Mouse (Mus musculus) midbrain, embryonic 13.5 days (tissue): ENCODE results near the gene Klk1b5. TPM values are rescaled to one million over a fixed set of nuclear protein-coding genes. Genes with fewer than 3 reads are reported as not detected.
"Not testable (repeated sequence)": the region's sequence is repeated elsewhere in the genome, so short reads cannot be mapped to it uniquely, and the experiment has no call there.

ENCODE experiments used
- ATAC-seq: fragments of 200-750 bp; cut with Nextera tagmentation; 2 replicates; pipeline ENCODE4 v1.8.0; 2017; ENCODE audit warnings: mild to moderate bottlenecking, moderate TSS enrichment, moderate library complexity
- H3K27ac ChIP-seq: fragments of 300-500 bp; sonication (generic); 2 replicates; pipeline ENCODE4 v1.5.1; 2015; ENCODE audit warnings: inconsistent platforms, mild to moderate bottlenecking, moderate library complexity
- H3K27me3 ChIP-seq: fragments of 300-500 bp; sonication (generic); 2 replicates; pipeline ENCODE4 v1.6.1; 2015; ENCODE audit warnings: mild to moderate bottlenecking, inconsistent platforms
- H3K36me3 ChIP-seq: fragments of 300-500 bp; sonication (generic); 2 replicates; pipeline ENCODE4 v1.6.1; 2015; ENCODE audit warnings: mild to moderate bottlenecking, inconsistent platforms
- H3K4me1 ChIP-seq: fragments of 300-500 bp; sonication (generic); replicated peaks from 2 replicates; pipeline ENCODE4 v1.6.1; 2015; ENCODE audit warnings: inconsistent platforms
- H3K4me2 ChIP-seq: fragments of 300-500 bp; sonication (generic); replicated peaks from 2 replicates; pipeline ENCODE4 v1.6.1; 2015; ENCODE audit warnings: moderate library complexity, mild to moderate bottlenecking, inconsistent platforms
- H3K4me3 ChIP-seq: fragments of 300-500 bp; sonication (generic); replicated peaks from 2 replicates; pipeline ENCODE4 v1.5.1; 2015; ENCODE audit warnings: mild to moderate bottlenecking, inconsistent platforms
- H3K9ac ChIP-seq: fragments of 300-500 bp; sonication (generic); replicated peaks from 2 replicates; pipeline ENCODE4 v1.6.1; 2015; ENCODE audit warnings: mild to moderate bottlenecking, inconsistent platforms
- H3K9me3 ChIP-seq: fragments of 300-500 bp; sonication (generic); 2 replicates; pipeline ENCODE4 v1.6.1; 2016; ENCODE audit warnings: mild to moderate bottlenecking, inconsistent platforms
- WGBS: fragments of 180-500 bp; shearing (Covaris S2); methylation state at CpG from one replicate; pipeline ENCODE4 v1.1.7; 2015; 5-methylcytosine and 5-hydroxymethylcytosine counted together
- polyA plus RNA-seq: library from polyadenylated mRNA; unstranded; fragments of >200 nt; fragmentation: Nextera tagmentation; extraction: Ambion mirVana; gene quantifications from 2 replicates; pipeline ENCODE4 v1.2.1, GENCODE M21; 2015

The Klk1b5 gene
- polyA plus RNA-seq, 1 experiment from 2014 or later: not detected

DNA sequence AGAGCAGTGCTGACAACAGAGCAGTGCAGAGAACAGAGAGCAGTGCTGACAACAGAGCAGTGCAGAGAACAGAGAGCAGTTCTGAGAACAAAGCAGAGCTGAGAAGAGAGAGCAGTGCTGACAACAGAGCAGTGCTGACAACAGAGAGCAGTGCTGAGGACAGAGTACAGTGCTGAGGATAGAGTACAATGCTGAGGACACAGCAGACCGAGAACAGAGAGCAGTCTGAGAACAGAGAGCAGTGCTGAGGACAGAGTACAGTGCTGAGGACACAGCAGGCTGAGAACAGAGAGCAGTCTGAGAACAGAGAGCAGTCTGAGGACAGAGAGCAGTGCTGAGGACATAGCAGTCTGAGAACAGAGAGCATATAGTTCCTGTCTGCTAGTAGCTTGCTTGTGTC is 25.0 kb downstream of the Klk1b5 start:
- Histone ChIP-seq H3K4me3 (no peak overlapping the region), H3K4me2 (no peak overlapping the region), H3K9ac (no peak overlapping the region), H3K36me3 (no peaks in the 10 kb centered on the region), H3K27me3 (no peaks in the 10 kb centered on the region), H3K27ac (no peak overlapping the region), H3K4me1 (peaks cover 7% of the 10 kb centered on the region), H3K9me3 (no peaks in the 10 kb centered on the region)
- no peak for ATAC-seq
- whole genome bisulfite sequencing: 79% methylated on average over 1 of the region's 1 CpGs

DNA sequence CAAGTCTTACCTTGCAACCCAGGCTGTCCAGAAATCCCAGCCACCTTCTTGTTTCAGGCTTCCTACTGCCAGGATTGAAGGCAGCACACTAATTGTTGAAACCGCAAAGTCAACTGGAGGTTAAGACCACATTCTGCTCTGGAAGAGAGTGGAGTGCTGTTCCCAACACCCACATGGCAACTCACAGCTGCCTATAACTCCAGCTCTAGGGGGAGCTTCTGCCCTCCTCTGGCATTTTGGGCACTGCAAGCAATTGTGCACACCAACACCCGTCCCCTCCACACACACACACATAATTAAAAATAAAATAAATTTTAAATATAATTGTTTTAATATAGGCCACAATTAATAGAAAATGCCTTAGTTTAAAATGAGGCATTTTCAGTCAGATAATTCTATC is 25.4 kb downstream of the Klk1b5 start:
- Histone ChIP-seq H3K36me3 (no peaks in the 10 kb centered on the region), H3K9ac (no peak overlapping the region), H3K27me3 (no peaks in the 10 kb centered on the region), H3K27ac (no peak overlapping the region), H3K4me2 (no peak overlapping the region), H3K4me3 (no peak overlapping the region), H3K4me1 (peaks cover 9% of the 10 kb centered on the region), H3K9me3 (no peaks in the 10 kb centered on the region)
- 72% methylated on average over 2 of the region's 2 CpGs for WGBS
- ATAC-seq: no peak

DNA sequence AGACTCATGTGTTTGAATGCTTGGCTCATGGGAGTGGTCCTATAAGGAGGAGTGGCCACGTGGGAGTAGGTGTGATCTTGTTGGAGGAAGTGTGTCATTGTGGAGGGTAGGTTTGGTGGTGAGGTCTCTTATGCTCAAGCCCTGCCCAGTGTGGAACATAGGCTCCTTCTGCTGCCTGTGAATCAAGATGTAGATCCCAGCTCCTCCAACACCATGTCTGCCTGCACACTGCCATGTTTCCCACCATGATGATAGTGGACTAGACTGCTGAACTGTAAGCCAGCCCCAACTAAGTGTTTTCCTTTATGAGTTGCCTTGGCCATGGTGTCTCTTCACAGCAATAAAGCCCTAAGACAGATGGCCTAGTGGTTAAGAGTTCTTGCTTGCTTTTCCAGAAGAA is 28.3 kb downstream of the Klk1b5 start:
- no peak overlapping the region for H3K4me2 ChIP-seq
- ATAC-seq: no peak
- 71% methylated on average over 1 of the region's 1 CpGs for WGBS

DNA sequence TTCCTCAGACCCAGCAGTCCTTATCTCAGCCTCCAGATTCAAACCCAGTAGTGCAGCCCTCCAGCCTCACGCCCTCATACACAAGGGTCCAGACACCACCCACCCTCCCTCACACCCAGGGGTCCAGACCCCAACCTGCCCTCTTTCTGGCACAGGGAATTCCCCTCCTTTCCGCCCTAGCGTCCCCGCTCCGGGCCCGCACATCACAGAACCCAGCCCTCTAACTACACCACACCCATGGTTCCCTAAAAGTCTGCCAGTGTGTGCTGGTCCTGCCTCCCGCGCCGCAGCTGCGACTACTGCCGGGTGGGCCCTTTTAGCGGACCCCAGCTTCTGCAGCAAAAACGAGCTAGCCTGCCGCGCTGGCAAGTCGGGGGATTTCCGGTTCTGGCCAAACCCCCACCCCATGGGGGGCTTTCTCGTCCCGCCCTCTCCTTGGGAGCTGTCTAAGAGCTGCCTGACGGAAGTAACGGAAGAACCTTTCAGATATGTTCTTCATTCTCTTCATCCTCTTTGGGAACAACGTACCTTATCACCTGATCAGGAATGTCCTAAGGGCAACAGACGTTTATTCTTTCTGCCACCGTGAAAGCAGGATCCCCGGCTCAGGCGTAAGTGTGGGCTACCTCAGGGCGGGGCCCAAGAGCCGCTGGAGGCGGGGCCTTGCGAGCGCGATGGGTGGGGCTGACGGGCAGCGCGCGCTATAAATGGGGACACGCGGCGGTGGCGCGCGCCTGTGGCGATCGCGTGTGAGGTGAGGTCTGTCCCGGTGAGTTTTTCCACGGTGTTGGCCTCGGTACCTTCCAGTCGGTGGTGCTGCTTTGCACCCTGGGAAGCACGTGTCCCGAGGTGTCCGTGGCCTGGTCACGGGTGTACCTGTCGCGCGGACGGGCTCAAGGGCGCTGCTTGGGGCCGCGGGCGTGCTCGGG is 30.6 kb downstream of the Klk1b5 start, which contains the start of the genes 1700028J19Rik and 2410002F23Rik:
TSS of gene 1700028J19Rik (minus strand) at position 641 of the 929 bp plus-strand sequence.
TSS of gene 2410002F23Rik (plus strand) at position 668 of the 929 bp plus-strand sequence.
- ATAC-seq: peak; percentile 88
- peak within 1 kb of the TSS; percentile 94 for H3K27ac ChIP-seq
- H3K4me1 ChIP-seq: peaks cover 40% of the 10 kb centered on the region
- no peaks in the 10 kb centered on the region for H3K27me3 ChIP-seq
- H3K4me3 ChIP-seq: peak within 1 kb of the TSS; percentile 90
- peaks cover 33% of the 10 kb centered on the region for H3K36me3 ChIP-seq
- under 1% methylated on average over 62 of the region's 62 CpGs for WGBS
- H3K4me2 ChIP-seq: peak within 1 kb of the TSS; percentile 82
- no peaks in the 10 kb centered on the region for H3K9me3 ChIP-seq
- peak within 1 kb of the TSS; percentile 92 for H3K9ac ChIP-seq

More for the DNA sequence above, 28.3 kb downstream of the Klk1b5 start:
- no peaks in the 10 kb centered on the region for H3K9me3 ChIP-seq
- H3K9ac ChIP-seq: no peak overlapping the region
- peaks cover 27% of the 10 kb centered on the region for H3K4me1 ChIP-seq
- H3K4me3 ChIP-seq: no peak overlapping the region
- H3K27ac ChIP-seq: no peak overlapping the region
- H3K36me3 ChIP-seq: peaks cover 11% of the 10 kb centered on the region
- no peaks in the 10 kb centered on the region for H3K27me3 ChIP-seq

DNA sequence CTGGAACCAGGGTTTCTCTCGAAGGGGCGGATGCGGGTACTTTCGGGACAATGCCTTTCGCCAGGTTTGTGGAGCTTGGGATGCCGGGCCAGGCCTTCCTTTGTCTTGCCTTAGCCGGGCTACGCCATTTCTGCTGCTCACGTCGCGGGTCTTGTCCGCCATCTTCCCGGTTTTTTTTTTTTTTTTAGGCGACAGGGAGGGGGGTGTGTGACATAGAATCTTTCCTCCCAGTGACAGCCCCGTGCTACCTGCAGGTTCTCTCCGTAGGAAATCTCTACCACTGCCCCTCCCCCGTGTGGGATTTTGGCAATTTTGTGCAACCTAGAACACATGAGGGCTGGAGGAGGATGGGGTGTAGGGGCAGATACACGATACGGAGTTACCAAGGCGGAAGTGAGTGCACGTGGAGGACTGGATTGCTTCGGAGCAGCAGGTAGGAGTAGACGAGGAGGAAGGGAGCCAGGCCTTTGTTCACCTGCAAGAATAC is 31.3 kb downstream of the Klk1b5 start:
- 0% methylated on average over 23 of the region's 23 CpGs for WGBS
- peaks cover 40% of the 10 kb centered on the region for H3K4me1 ChIP-seq

DNA sequence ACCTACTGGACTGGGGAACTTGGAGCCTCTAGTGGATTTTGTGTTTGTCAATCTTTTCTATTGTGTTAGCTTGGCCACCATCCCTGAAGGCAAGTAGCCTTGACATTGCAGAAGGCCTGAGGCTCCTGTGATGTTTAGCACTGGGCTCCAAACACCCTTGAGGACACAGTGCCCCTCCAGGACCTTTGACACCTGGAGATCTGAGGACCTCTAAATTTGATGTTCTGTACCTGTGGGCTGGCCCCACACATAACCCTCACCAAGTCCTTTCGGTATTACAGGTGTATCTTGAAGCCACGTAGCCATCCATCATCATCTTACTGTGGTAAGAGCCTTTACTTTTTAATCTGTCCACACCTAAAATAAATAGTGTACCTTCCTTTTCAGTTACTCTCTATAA is 32.2 kb downstream of the Klk1b5 start:
- peak overlapping the region; percentile 82 for H3K4me2 ChIP-seq
- H3K36me3 ChIP-seq: peaks cover 47% of the 10 kb centered on the region
- H3K9ac ChIP-seq: peak overlapping the region; percentile 92
- ATAC-seq: no peak
- H3K9me3 ChIP-seq: no peaks in the 10 kb centered on the region
- no peaks in the 10 kb centered on the region for H3K27me3 ChIP-seq
- peak overlapping the region; percentile 90 for H3K4me3 ChIP-seq
- no peak overlapping the region for H3K27ac ChIP-seq
- peaks cover 48% of the 10 kb centered on the region for H3K4me1 ChIP-seq
- WGBS: 97% methylated on average over 2 of the region's 2 CpGs

More for the DNA sequence above, 31.3 kb downstream of the Klk1b5 start:
- Histone ChIP-seq H3K27ac (peak overlapping the region; percentile 94), H3K4me2 (peak overlapping the region; percentile 82), H3K4me3 (peak overlapping the region; percentile 90), H3K9me3 (no peaks in the 10 kb centered on the region), H3K9ac (peak overlapping the region; percentile 92), H3K27me3 (no peaks in the 10 kb centered on the region), H3K36me3 (peaks cover 37% of the 10 kb centered on the region)
- ATAC-seq: peak; percentile 16

DNA sequence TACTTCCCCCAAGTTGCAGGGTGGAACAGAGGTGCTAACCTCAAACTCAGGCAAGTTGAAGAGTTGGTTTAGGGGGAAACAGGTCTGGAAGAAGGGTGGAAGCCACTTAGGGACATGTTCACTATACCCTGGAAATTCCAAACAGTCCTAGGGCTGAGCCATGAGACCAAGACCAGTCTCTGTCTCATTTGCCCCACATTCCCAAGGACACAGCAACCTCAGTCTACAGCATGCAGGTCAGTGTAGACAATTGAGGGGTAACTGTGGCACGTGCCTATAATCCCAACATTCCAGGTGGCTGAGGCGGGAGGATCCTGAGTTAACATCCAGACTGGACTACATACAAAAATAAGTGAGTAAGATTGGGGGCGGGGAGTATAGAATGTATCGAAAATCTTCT is 33.5 kb downstream of the Klk1b5 start:
- Histone ChIP-seq H3K9me3 (no peaks in the 10 kb centered on the region), H3K36me3 (peaks cover 59% of the 10 kb centered on the region), H3K4me3 (no peak overlapping the region), H3K4me1 (peaks cover 50% of the 10 kb centered on the region), H3K27ac (no peak overlapping the region), H3K9ac (no peak overlapping the region), H3K4me2 (no peak overlapping the region), H3K27me3 (no peaks in the 10 kb centered on the region)
- WGBS: 97% methylated on average over 4 of the region's 4 CpGs
- no peak for ATAC-seq

DNA sequence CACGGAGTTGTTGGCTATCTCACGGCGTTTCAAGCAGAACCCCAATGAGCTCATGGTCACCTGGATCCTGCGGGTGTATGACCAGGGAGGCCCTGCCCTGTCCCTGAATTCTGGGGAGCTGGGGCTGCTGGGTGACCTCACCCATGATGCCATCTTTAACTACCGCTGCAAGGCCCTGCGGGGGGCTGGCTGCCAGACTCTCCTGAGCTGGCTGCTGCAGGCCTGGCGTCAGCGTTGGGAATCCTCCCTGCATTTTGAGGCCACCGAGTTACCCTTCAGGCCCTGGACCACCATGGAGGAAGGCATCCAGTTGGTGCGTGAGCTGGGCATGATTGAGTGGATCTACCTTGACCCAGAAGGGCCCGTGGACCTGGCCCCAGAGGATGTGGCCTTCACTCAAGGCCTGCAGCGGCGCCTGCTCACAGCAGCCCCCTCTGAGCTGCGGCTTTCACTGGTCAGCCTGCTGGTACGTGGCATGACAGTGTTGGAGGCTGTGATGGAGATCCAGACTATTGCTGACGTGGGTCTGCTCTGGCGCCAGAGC is 35.1 kb downstream of the Klk1b5 start:
- H3K4me3 ChIP-seq, H3K9ac ChIP-seq, H3K9me3 ChIP-seq, ATAC-seq, H3K4me2 ChIP-seq, H3K27ac ChIP-seq, H3K27me3 ChIP-seq: not testable (repeated sequence)
- peaks cover 42% of the 10 kb centered on the region for H3K4me1 ChIP-seq
- peaks cover 70% of the 10 kb centered on the region for H3K36me3 ChIP-seq
- 93% methylated on average over 17 of the region's 17 CpGs for WGBS

DNA sequence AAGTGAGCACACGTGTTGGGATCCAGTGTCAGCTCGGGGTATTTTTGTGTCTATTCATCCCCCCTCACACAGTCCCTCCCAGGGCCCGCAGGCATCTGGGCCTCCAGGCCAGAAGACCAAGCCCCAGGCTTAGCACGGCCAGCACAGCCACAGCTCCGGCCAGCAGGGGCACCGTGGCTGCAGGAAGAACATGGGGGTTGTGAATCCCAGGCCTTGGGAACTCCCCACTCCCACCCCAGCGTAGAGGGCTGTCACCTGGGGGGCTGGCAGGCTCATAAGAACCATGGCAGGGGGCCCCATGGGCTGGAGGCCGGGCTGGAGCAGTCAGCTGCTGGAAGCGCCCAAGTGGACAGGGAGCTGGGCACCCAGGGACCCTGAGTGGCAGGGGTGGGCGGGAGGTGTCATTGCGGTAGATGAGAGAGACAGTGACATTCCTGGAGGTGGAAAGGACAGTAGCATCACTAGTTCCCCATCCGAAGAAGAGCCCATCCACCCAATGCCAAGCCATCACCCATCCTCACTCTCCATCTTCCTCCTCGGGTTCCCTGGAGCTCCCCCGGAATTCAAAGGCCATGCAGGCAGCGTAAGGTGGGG is 37.4 kb downstream of the Klk1b5 start:
- Histone ChIP-seq H3K4me2 (no peak overlapping the region), H3K4me3 (no peak overlapping the region), H3K27me3 (no peaks in the 10 kb centered on the region), H3K4me1 (peaks cover 33% of the 10 kb centered on the region), H3K9ac (0 out of 2 replicates have a peak overlapping the region, but pooled peaks have one; percentile 42), H3K36me3 (peaks cover 67% of the 10 kb centered on the region), H3K27ac (peak overlapping the region; percentile 14; the same call in 1 of the 2 replicates), H3K9me3 (no peaks in the 10 kb centered on the region)
- ATAC-seq: no peak
- WGBS: 70% methylated on average over 15 of the region's 15 CpGs

DNA sequence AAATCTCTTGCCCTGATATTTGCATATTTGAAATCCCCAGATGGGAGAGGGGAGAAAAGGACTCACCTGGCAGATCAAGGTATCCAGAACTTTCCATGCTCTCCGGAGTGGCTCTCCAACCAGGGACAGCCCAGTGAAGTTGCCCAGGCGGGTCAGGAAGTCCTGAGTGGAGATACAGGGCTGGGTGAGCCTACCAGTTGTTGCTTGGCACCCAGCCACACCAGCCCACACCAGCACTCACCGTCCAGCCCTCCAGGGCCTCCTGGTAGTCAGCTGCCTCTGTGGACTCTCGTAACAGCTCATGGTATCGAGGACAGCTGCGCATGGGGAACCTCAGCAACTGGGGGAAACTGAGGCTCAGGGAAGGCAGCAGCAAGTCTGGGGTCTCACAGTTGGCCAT is 39.2 kb downstream of the Klk1b5 start:
- H3K4me3 ChIP-seq: no peak overlapping the region
- H3K9ac ChIP-seq: no peak overlapping the region
- ATAC-seq: no peak
- 87% methylated on average over 6 of the region's 6 CpGs for WGBS
- H3K27ac ChIP-seq: no peak overlapping the region
- peaks cover 50% of the 10 kb centered on the region for H3K36me3 ChIP-seq
- H3K9me3 ChIP-seq: no peaks in the 10 kb centered on the region
- H3K27me3 ChIP-seq: no peaks in the 10 kb centered on the region
- no peak overlapping the region for H3K4me2 ChIP-seq
- H3K4me1 ChIP-seq: peaks cover 16% of the 10 kb centered on the region; the same call in 1 of the 2 replicates

DNA sequence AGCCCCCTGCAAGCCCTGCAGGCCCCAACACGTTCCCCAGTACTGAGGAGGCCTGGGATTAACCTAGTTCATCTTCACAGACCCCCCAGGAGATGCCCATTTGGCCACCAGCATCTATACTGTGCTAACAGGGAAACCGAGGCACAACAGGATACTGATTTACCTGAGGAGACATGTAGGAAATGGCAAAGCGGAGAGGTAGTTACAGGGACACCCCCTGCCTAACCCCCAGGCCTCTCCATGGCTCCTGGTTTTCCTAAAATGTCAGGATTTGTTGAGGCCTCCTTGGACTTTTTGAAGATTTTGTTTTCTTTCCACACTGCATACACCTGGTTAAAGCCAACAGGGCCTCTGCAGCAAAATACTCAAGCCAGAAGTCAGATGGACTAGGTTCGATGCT is 41.5 kb downstream of the Klk1b5 start, which contains the start of gene Acp4:
TSS of gene Acp4 (minus strand) at position 101 of the 400 bp plus-strand sequence.
- Histone ChIP-seq H3K9ac (no peak within 1 kb of the TSS), H3K4me3 (no peak within 1 kb of the TSS), H3K4me2 (no peak within 1 kb of the TSS), H3K27ac (no peak within 1 kb of the TSS), H3K27me3 (peaks cover 10% of the 10 kb centered on the region; the same call in 1 of the 2 replicates), H3K9me3 (no peaks in the 10 kb centered on the region), H3K4me1 (0 out of 2 replicates have a peak, but pooled peaks cover 8% of the 10 kb centered on the region), H3K36me3 (peaks cover 30% of the 10 kb centered on the region)
- ATAC-seq: no peak
- 80% methylated on average over 4 of the region's 4 CpGs for WGBS
